Mouse (Mus musculus) heart, postnatal 36 days (tissue): Measurements from ENCODE around the gene Hoxa4. TPM values are rescaled to one million over a fixed set of nuclear protein-coding genes. Genes with fewer than 3 reads are reported as not detected.

Source experiments
- DNase-seq, 2 experiments: peaks; one replicate each; pipeline ENCODE4 v3.0.0; 2021 to 2022
- intact Hi-C: fragments of 180-260 bp; cut with DNase I; formaldehyde crosslinking; loops from one replicate; pipeline ENCODE4 v1.15.1; 2025
- total RNA-seq, 2 experiments: library from RNA; stranded (reverse); gene quantifications; 2 replicates each; pipeline ENCODE4 v1.2.3; 2021

Hoxa4 gene
- total RNA-seq, 2 experiments from 2014 or later, result 0.43 to 0.67 TPM

- no peak for DNase-seq
- intact Hi-C loops, result loop anchor here (2.0 kb wide), 1 partner anchor 335 kb away; no protein-coding TSS in a partner anchor
These were observed 14.4 kb upstream of the Hoxa4 start for GRCm38 (mm10) chr6:52205638-52206621.

GRCm38 (mm10) chr6:52205221-52205620 is 13.7 kb upstream of the Hoxa4 start:
- intact Hi-C loops, result loop anchor here (2.0 kb wide), 1 partner anchor 334 kb away; no protein-coding TSS in a partner anchor
- DNase-seq, result no peak

- DNase-seq, result peak in 1 of 2 experiments; percentile 75
- intact Hi-C loops, result loop anchor here (2.0 kb wide), 1 partner anchor 333 kb away; no protein-coding TSS in a partner anchor
These were observed 12.6 kb upstream of the Hoxa4 start, which contains the start of gene Hoxa5 for GRCm38 (mm10) chr6:52204050-52204752. Gene Hoxa5, minus strand, starts transcription at chr6:52204587.

GRCm38 (mm10) chr6:52203371-52204049 is 12.0 kb upstream of the Hoxa4 start:
- no peak for DNase-seq
- intact Hi-C loops, result loop anchor here (2.0 kb wide), 1 partner anchor 333 kb away; no protein-coding TSS in a partner anchor

- intact Hi-C loops, result no loop called here
- no peak for DNase-seq
These were observed 11.5 kb upstream of the Hoxa4 start for GRCm38 (mm10) chr6:52203121-52203370.

- intact Hi-C loops, result no loop called here
- no peak for DNase-seq
These were observed 11.0 kb upstream of the Hoxa4 start for GRCm38 (mm10) chr6:52202362-52203120.

- intact Hi-C loops, result no loop called here
These were observed 9.7 kb upstream of the Hoxa4 start for GRCm38 (mm10) chr6:52201269-52201668.

GRCm38 (mm10) chr6:52200751-52201250 is 9.2 kb upstream of the Hoxa4 start:
- DNase-seq, result no peak
- intact Hi-C loops, result no loop called here

More at GRCm38 (mm10) chr6:52201269-52201668, 9.7 kb upstream of the Hoxa4 start:
- no peak for DNase-seq

GRCm38 (mm10) chr6:52200073-52200750 is 8.7 kb upstream of the Hoxa4 start:
- DNase-seq, result no peak
- intact Hi-C loops, result no loop called here

GRCm38 (mm10) chr6:52197271-52197670 is 5.7 kb upstream of the Hoxa4 start:
- intact Hi-C loops, result loop anchor here (1.0 kb wide), 1 partner anchor 195 kb away; no protein-coding TSS in a partner anchor
- DNase-seq, result no peak

GRCm38 (mm10) chr6:52196811-52197210 is 5.3 kb upstream of the Hoxa4 start:
- intact Hi-C loops, result loop anchor here (1.0 kb wide), 1 partner anchor 195 kb away; no protein-coding TSS in a partner anchor
- no peak for DNase-seq

GRCm38 (mm10) chr6:52194690-52195089 is 3.1 kb upstream of the Hoxa4 start:
- intact Hi-C loops, result loop anchor here (5.0 kb wide), 1 partner anchor 37 kb away; the partner anchor contains the start of gene Hoxa1
- no peak for DNase-seq

- intact Hi-C loops, result loop anchor here (5.0 kb wide), 1 partner anchor 35 kb away; the partner anchor contains the start of gene Hoxa1
- peak; percentile 76 to 80 for DNase-seq
These were observed 452 bp upstream of the Hoxa4 start for GRCm38 (mm10) chr6:52191860-52192550.

GRCm38 (mm10) chr6:52190410-52190809 is 1.1 kb downstream of the Hoxa4 start:
- no peak for DNase-seq
- intact Hi-C loops, result loop anchor here (5.0 kb wide), 1 partner anchor 33 kb away; the partner anchor contains the start of gene Hoxa1

- intact Hi-C loops, result loop anchor here (5.0 kb wide), 1 partner anchor 33 kb away; the partner anchor contains the start of gene Hoxa1
- no peak for DNase-seq
These were observed 1.6 kb downstream of the Hoxa4 start for GRCm38 (mm10) chr6:52189909-52190308.

GRCm38 (mm10) chr6:52189172-52189591 is 2.4 kb downstream of the Hoxa4 start:
- DNase-seq, result no peak
- intact Hi-C loops, result no loop called here

- DNase-seq, result no peak
These were observed 5.1 kb downstream of the Hoxa4 start for GRCm38 (mm10) chr6:52186500-52186899.

GRCm38 (mm10) chr6:52185834-52186233 is 5.7 kb downstream of the Hoxa4 start:
- no peak for DNase-seq
- intact Hi-C loops, result no loop called here

More at GRCm38 (mm10) chr6:52186500-52186899, 5.1 kb downstream of the Hoxa4 start:
- intact Hi-C loops, result no loop called here
